Mouse (Mus musculus) embryonic facial prominence, embryonic 12.5 days (tissue): ENCODE data around the gene Klhl6. TPM values are rescaled to one million over a fixed set of nuclear protein-coding genes. Genes with fewer than 3 reads are reported as not detected.
"Not testable (repeated sequence)": the region's sequence is repeated elsewhere in the genome, so short reads cannot be mapped to it uniquely, and the experiment has no call there.

Source experiments
- ATAC-seq: fragments of 200-750 bp; cut with Nextera tagmentation; 2 replicates; pipeline ENCODE4 v1.8.0; 2017; ENCODE audit not compliant: insufficient number of reproducible peaks, insufficient read depth, low FRiP score, low TSS enrichment
- H3K27ac ChIP-seq: fragments of 300-500 bp; sonication (generic); 2 replicates; pipeline ENCODE4 v1.5.1; 2016; ENCODE audit warnings: mild to moderate bottlenecking
- H3K27me3 ChIP-seq: fragments of 300-500 bp; sonication (generic); 2 replicates; pipeline ENCODE4 v1.6.1; 2016; ENCODE audit warnings: mild to moderate bottlenecking, moderate library complexity
- H3K36me3 ChIP-seq: fragments of 300-500 bp; sonication (generic); 2 replicates; pipeline ENCODE4 v1.6.1; 2016; ENCODE audit warnings: mild to moderate bottlenecking
- H3K4me1 ChIP-seq: fragments of 300-500 bp; sonication (generic); 2 replicates; pipeline ENCODE4 v1.6.1; 2016
- H3K4me2 ChIP-seq: fragments of 300-500 bp; sonication (generic); replicated peaks from 2 replicates; pipeline ENCODE4 v1.6.1; 2016; ENCODE audit warnings: mild to moderate bottlenecking, moderate library complexity
- H3K4me3 ChIP-seq: fragments of 300-500 bp; sonication (generic); 2 replicates; pipeline ENCODE4 v1.5.1; 2016; ENCODE audit warnings: mild to moderate bottlenecking
- H3K9ac ChIP-seq: fragments of 300-500 bp; sonication (generic); 2 replicates; pipeline ENCODE4 v1.6.1; 2016; ENCODE audit warnings: mild to moderate bottlenecking, moderate library complexity
- H3K9me3 ChIP-seq: fragments of 300-500 bp; sonication (generic); 2 replicates; pipeline ENCODE4 v1.6.1; 2016; ENCODE audit warnings: mild to moderate bottlenecking, moderate library complexity
- WGBS: fragments of 180-500 bp; shearing (Covaris S2); methylation state at CpG from one replicate; pipeline ENCODE4 v1.1.7; 2016; 5-methylcytosine and 5-hydroxymethylcytosine counted together
- polyA plus RNA-seq: library from polyadenylated mRNA; unstranded; fragments of >200 nt; fragmentation: Nextera tagmentation; extraction: Ambion mirVana; gene quantifications from 2 replicates; pipeline ENCODE4 v1.2.1, GENCODE M21; 2016

The Klhl6 gene
- polyA plus RNA-seq = 6.6 and 8.2 TPM in 2 replicates

- Histone ChIP-seq H3K9ac (no peak within 1 kb of the TSS), H3K36me3 (no peaks in the 10 kb centered on the region), H3K27ac (no peak within 1 kb of the TSS), H3K27me3 (no peaks in the 10 kb centered on the region), H3K4me1 (no peaks in the 10 kb centered on the region), H3K9me3 (no peaks in the 10 kb centered on the region), H3K4me2 (no peak within 1 kb of the TSS), H3K4me3 (no peak within 1 kb of the TSS)
- no peak for ATAC-seq
- WGBS = 66% methylated on average over 14 of the region's 14 CpGs
Observed at GRCm38 (mm10) chr16:19982537-19983257, at the start of gene Klhl6. TSS of gene Klhl6 (minus strand) at chr16:19983037.

DNA sequence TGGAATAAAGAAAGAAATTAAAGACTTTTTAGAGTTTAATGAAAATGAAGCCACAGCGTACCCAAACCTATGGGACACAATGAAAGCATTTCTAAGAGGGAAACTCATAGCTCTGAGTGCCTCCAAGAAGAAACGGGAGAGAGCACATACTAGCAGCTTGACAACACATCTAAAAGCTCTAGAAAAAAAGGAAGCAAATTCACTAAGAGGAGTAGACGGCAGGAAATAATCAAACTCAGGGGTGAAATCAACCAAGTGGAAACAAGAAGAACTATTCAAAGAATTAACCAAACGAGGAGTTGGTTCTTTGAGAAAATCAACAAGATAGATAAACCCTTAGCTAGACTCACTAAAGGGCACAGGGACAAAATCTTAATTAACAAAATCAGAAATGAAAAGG is 44.4 kb upstream of the Klhl6 start:
- 84% methylated on average over 3 of the region's 4 CpGs for WGBS
- H3K9me3 ChIP-seq, H3K4me1 ChIP-seq, H3K9ac ChIP-seq, H3K27ac ChIP-seq, H3K4me2 ChIP-seq, H3K36me3 ChIP-seq, ATAC-seq, H3K4me3 ChIP-seq, H3K27me3 ChIP-seq: not testable (repeated sequence)

DNA sequence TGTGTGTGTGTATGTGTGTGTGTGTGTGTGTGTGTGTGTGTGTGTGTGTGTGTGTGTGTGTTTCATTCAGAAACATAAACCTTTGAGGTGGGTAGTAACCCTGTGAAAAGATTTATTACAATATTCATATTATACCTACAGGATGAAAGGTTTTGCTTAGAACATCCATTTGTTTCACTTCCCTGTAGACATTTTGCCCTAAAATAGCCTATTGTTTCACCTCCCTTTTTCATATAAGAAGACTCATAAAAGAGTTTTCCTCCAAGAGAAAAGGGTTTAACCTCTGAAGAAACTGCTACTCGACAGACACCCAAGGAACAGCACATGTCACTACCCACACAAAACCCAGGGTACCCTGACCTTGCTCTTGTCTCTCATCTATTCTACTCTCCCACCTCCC is 40.0 kb upstream of the Klhl6 start:
- H3K4me2 ChIP-seq = no peak overlapping the region
- ATAC-seq = no peak
- no peak overlapping the region for H3K27ac ChIP-seq
- H3K9me3 ChIP-seq = no peaks in the 10 kb centered on the region
- H3K9ac ChIP-seq = no peak overlapping the region
- H3K4me1 ChIP-seq = no peaks in the 10 kb centered on the region
- no peak overlapping the region for H3K4me3 ChIP-seq
- no peaks in the 10 kb centered on the region for H3K27me3 ChIP-seq
- WGBS = 84% methylated on average over 1 of the region's 1 CpGs
- H3K36me3 ChIP-seq = no peaks in the 10 kb centered on the region

DNA sequence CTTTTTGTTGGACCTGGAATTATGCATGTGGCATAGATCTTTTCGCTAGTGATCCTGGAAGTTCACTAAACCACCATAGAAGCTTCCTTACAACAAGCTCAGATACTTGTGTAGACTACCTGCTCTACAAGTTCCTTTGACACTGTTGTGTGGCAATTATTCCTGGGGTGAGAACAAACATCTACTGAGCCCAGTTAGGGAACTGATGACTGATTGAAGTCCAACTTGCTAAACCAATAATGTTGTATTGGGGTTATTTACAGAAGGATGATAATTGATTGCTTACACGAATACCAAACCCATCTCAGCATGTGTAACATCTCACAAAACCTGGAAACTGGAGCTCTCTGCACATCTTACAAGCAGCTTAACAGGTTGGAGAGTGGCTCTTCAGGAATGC is 39.0 kb upstream of the Klhl6 start:
- no peak for ATAC-seq
- Histone ChIP-seq H3K36me3 (no peaks in the 10 kb centered on the region), H3K27me3 (no peaks in the 10 kb centered on the region), H3K9ac (no peak overlapping the region), H3K4me3 (no peak overlapping the region), H3K27ac (no peak overlapping the region), H3K4me2 (no peak overlapping the region), H3K4me1 (no peaks in the 10 kb centered on the region), H3K9me3 (no peaks in the 10 kb centered on the region)
- 86% methylated on average over 2 of the region's 2 CpGs for WGBS

- Histone ChIP-seq H3K4me3 (no peak overlapping the region), H3K27ac (no peak overlapping the region), H3K36me3 (no peaks in the 10 kb centered on the region), H3K9ac (no peak overlapping the region), H3K4me2 (no peak overlapping the region), H3K9me3 (no peaks in the 10 kb centered on the region), H3K4me1 (no peaks in the 10 kb centered on the region), H3K27me3 (no peaks in the 10 kb centered on the region)
- no peak for ATAC-seq
Observed at GRCm38 (mm10) chr16:20012647-20013046, 29.8 kb upstream of the Klhl6 start.

DNA sequence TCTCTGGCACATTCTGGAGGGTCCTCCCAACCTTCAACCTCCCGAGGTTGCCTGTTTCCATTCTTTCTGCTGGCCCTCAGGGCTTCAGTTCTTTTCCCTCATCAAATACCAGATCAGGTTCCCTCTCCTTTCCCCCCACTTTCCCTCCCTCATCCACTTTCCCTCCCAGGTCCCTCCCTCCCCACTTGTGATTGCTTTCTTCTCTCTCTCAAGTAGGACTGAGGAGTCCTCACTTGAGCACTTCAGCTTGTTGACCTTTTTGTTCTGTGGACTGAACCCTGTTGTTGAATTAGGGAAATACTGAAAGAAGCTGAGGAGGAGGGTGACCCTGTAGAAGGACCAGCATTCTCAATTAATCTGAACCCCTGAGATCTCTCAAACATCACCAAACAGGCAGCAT is 23.2 kb upstream of the Klhl6 start:
- 57% methylated on average over 1 of the region's 1 CpGs for WGBS
- ATAC-seq = no peak

GRCm38 (mm10) chr16:20000286-20000685 is 17.4 kb upstream of the Klhl6 start:
- not testable (repeated sequence) for H3K4me2 ChIP-seq, H3K27me3 ChIP-seq, H3K9ac ChIP-seq, H3K36me3 ChIP-seq, H3K4me3 ChIP-seq, H3K4me1 ChIP-seq, H3K9me3 ChIP-seq, H3K27ac ChIP-seq, ATAC-seq
- whole genome bisulfite sequencing = 92% methylated on average over 8 of the region's 8 CpGs

More for the DNA sequence above, 23.2 kb upstream of the Klhl6 start:
- H3K4me3 ChIP-seq = no peak overlapping the region
- no peaks in the 10 kb centered on the region for H3K27me3 ChIP-seq
- no peaks in the 10 kb centered on the region for H3K4me1 ChIP-seq
- no peak overlapping the region for H3K27ac ChIP-seq
- H3K4me2 ChIP-seq = no peak overlapping the region
- no peaks in the 10 kb centered on the region for H3K36me3 ChIP-seq
- H3K9ac ChIP-seq = no peak overlapping the region
- no peaks in the 10 kb centered on the region for H3K9me3 ChIP-seq

GRCm38 (mm10) chr16:19997616-19998015 is 14.8 kb upstream of the Klhl6 start:
- WGBS = 89% methylated on average over 7 of the region's 7 CpGs
- ATAC-seq = no peak

GRCm38 (mm10) chr16:19996913-19997312 is 14.1 kb upstream of the Klhl6 start:
- H3K4me3 ChIP-seq, H3K27ac ChIP-seq, ATAC-seq, H3K36me3 ChIP-seq, H3K9me3 ChIP-seq, H3K27me3 ChIP-seq, H3K4me1 ChIP-seq, H3K9ac ChIP-seq, H3K4me2 ChIP-seq: not testable (repeated sequence)
- WGBS = 14% methylated on average over 6 of the region's 6 CpGs

More at GRCm38 (mm10) chr16:19997616-19998015, 14.8 kb upstream of the Klhl6 start:
- H3K27ac ChIP-seq = no peak overlapping the region
- H3K4me2 ChIP-seq = no peak overlapping the region
- H3K9ac ChIP-seq = no peak overlapping the region
- H3K27me3 ChIP-seq = no peaks in the 10 kb centered on the region
- H3K36me3 ChIP-seq = no peaks in the 10 kb centered on the region
- H3K9me3 ChIP-seq = no peaks in the 10 kb centered on the region
- no peaks in the 10 kb centered on the region for H3K4me1 ChIP-seq
- H3K4me3 ChIP-seq = no peak overlapping the region

DNA sequence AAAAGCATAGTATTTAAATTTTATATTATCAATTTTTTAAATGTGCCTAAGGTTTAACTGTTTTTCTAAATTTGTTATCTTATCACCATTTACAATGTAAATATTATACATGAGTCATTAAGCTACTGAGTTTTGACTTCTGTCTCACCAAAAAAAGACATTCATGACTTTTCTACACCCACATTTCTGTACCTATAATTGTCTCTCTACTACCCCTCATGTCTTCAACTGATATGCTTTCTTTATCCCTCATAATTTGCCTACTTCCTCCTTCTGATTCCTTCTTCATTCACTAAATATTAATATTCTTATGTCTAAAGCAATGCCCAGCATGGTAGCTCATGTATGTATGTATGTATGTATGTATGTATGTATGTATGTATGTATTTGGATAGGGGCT is 13.0 kb upstream of the Klhl6 start:
- Histone ChIP-seq H3K9me3 (no peaks in the 10 kb centered on the region), H3K4me3 (no peak overlapping the region), H3K4me2 (no peak overlapping the region), H3K9ac (no peak overlapping the region), H3K27me3 (no peaks in the 10 kb centered on the region), H3K27ac (no peak overlapping the region), H3K4me1 (no peaks in the 10 kb centered on the region), H3K36me3 (no peaks in the 10 kb centered on the region)
- no peak for ATAC-seq

DNA sequence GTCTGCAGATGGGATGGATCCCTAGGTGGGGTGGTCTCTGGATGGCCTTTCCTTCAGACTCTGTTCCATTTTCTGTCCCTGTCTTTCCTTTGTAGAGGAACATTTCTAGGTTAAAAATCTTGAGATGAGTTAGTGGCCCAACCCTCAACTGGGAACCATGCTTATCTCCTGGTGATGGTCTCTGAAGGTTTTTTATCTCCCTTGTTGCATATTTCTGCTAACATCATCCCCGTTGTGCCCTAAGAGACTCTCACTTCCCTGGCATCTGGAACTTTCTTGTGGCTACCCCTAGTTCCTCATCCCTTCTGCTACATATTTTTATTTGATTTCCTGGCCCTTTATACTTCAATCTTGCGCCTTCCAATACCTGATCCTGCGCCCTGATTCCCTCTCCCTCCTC is 10.4 kb upstream of the Klhl6 start:
- WGBS = 90% methylated on average over 3 of the region's 3 CpGs
- Histone ChIP-seq H3K4me2 (no peak overlapping the region), H3K9me3 (peaks cover 6% of the 10 kb centered on the region; the same call in 1 of the 2 replicates), H3K4me1 (no peaks in the 10 kb centered on the region), H3K36me3 (no peaks in the 10 kb centered on the region), H3K27ac (no peak overlapping the region), H3K4me3 (no peak overlapping the region), H3K27me3 (no peaks in the 10 kb centered on the region), H3K9ac (no peak overlapping the region)
- no peak for ATAC-seq

DNA sequence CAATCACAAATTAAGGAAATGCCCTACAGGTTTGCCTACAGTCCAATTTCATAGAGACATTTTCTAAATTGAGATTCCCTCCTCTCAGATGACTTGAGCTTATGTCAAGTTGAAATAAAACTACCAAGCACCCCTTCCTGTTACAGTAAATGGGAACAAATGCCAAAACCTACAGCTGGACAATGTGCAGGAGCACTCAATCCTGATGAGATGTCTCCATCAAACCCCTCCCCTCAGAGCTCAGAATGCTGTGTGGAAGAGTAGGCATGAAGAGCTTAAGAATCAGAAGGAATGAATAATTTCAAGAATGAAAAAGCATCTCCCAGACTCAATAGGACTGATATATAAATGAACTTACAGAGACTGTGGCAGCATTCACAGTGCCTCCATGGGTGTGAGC is 7.7 kb upstream of the Klhl6 start:
- no peak overlapping the region for H3K9ac ChIP-seq
- H3K27me3 ChIP-seq = no peaks in the 10 kb centered on the region
- no peak for ATAC-seq

More for the DNA sequence above, 7.7 kb upstream of the Klhl6 start:
- Histone ChIP-seq H3K4me2 (no peak overlapping the region), H3K4me1 (no peaks in the 10 kb centered on the region), H3K36me3 (no peaks in the 10 kb centered on the region), H3K9me3 (peaks cover 6% of the 10 kb centered on the region; the same call in 1 of the 2 replicates), H3K4me3 (no peak overlapping the region), H3K27ac (no peak overlapping the region)
